Mouse (Mus musculus) C2C12 (cell line): ENCODE measurements at regions not wholly inside any gene's neighbourhood (a gene's known extent, or its start where the extent isn't known, plus 50 kb on each side); places are given as distances from the start of the nearest gene placed in this dataset.

ENCODE experiments used
- H3K27me3 ChIP-seq: one replicate; pipeline ENCODE4 v1.6.1; 2011; ENCODE audit not compliant: control insufficient read depth, insufficient read depth, insufficient read length
- H3K36me3 ChIP-seq: one replicate; pipeline ENCODE4 v1.6.1; 2011; ENCODE audit not compliant: control insufficient read depth, insufficient read depth
- H3K4me3 ChIP-seq: one replicate; pipeline ENCODE4 v1.5.1; 2011; ENCODE audit warnings: mild to moderate bottlenecking, control low read depth; ENCODE audit not compliant: poor library complexity, insufficient read depth, severe bottlenecking
- H3K79me2 ChIP-seq: one replicate; pipeline ENCODE4 v1.6.1; 2011; ENCODE audit not compliant: control insufficient read depth, insufficient read depth
- H3K79me3 ChIP-seq: one replicate; pipeline ENCODE4 v1.6.1; 2011; ENCODE audit warnings: low read depth, control low read depth
- H3ac ChIP-seq: one replicate; pipeline ENCODE3; 2011; ENCODE audit warnings: low read depth; ENCODE audit not compliant: control insufficient read depth, insufficient read length
- CEBPB ChIP-seq: IDR thresholded peaks from one replicate; pipeline ENCODE4 v1.6.1; 2011; ENCODE audit warnings: low read depth, mild to moderate bottlenecking, control low read depth, moderate library complexity
- CTCF ChIP-seq: IDR thresholded peaks from one replicate; pipeline ENCODE4 v1.5.1; 2011; ENCODE audit not compliant: control insufficient read depth, insufficient read depth, insufficient read length
- FOSL1 ChIP-seq: IDR thresholded peaks from one replicate; pipeline ENCODE4 v1.8.0; 2011; ENCODE audit warnings: mild to moderate bottlenecking, low read length; ENCODE audit not compliant: poor library complexity, insufficient read depth, severe bottlenecking
- MAX ChIP-seq: IDR thresholded peaks from one replicate; pipeline ENCODE4 v1.6.1; 2011; ENCODE audit warnings: mild to moderate bottlenecking, control low read depth
- MYOD1 ChIP-seq: IDR thresholded peaks from one replicate; pipeline ENCODE4 v1.6.1; 2011; ENCODE audit warnings: low read depth; ENCODE audit not compliant: control insufficient read depth, insufficient read length
- MYOG ChIP-seq: IDR thresholded peaks from one replicate; pipeline ENCODE4 v1.6.1; 2011; ENCODE audit not compliant: control insufficient read depth, insufficient read length; ENCODE audit errors: extremely low read depth
- USF1 ChIP-seq: IDR thresholded peaks from one replicate; pipeline ENCODE4 v1.6.1; 2011; ENCODE audit warnings: low read depth, mild to moderate bottlenecking, control low read depth, moderate library complexity

DNA sequence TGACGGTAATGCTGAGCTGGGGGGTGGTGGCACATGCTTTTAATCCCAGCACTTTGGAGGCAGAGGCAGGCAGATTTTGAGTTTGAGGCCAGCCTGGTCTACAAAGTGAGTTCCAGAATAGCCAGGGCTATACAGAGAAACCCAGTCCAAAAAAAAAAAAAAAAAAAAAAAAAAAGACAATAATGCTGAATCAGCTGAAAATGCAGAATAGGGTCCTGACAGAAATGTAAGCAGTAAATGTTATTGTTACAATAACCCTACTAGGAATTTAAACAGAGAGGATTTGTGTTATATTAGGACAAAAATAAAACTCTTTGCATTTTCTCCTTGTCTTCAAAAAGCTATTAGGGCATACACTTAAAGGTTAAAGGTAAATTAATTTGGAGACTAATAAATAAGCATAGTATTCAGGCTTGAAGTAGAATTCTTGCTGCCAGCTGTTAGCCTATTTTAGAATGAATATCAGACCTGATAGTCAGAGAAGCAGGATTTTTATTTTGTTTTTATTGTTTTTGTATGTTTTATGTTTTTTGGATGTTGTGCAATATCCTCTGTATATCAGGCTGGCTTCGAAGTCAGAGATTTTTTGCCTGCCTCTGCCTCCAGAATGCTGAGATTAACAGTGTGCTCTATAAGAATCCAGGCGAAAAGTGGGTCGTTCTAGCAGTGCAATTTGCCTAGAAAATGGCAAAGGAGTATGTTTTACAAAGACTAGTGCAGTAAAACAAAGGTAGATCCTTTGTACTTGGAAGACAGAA is 1267.8 kb downstream of the Cdh18 start:
- Histone ChIP-seq H3K79me2 (no peaks in the 10 kb centered on the region), H3K4me3 (no peak overlapping the region), H3ac (no peak overlapping the region), H3K79me3 (no peaks in the 10 kb centered on the region), H3K27me3 (no peaks in the 10 kb centered on the region), H3K36me3 (no peaks in the 10 kb centered on the region)
- TF ChIP-seq CEBPB (peak; percentile 69), MYOG (no peak), FOSL1 (no peak), USF1 (no peak), MYOD1 (no peak)

- no peak overlapping the region for H3ac ChIP-seq
- H3K79me2 ChIP-seq: no peaks in the 10 kb centered on the region
- TF ChIP-seq FOSL1 (no peak), MYOD1 (no peak), MYOG (no peak), MAX (no peak), CTCF (no peak), CEBPB (no peak), USF1 (no peak)
- no peaks in the 10 kb centered on the region for H3K36me3 ChIP-seq
- no peaks in the 10 kb centered on the region for H3K79me3 ChIP-seq
- no peaks in the 10 kb centered on the region for H3K27me3 ChIP-seq
- H3K4me3 ChIP-seq: no peak overlapping the region
These were observed 1268.7 kb downstream of the Cdh18 start for GRCm38 (mm10) chr15:23817514-23817913.
